Mouse (Mus musculus): ENCODE measurements around the gene Armcx4. TPM values are rescaled to one million over a fixed set of nuclear protein-coding genes. Genes with fewer than 3 reads are reported as not detected.

Armcx4 gene
- total RNA-seq, 2 experiments from 2014 or later = 37.7 to 39.5 TPM

GRCm38 (mm10) chrX:134737796-134738195 is 51.5 kb downstream of the Armcx4 start:
- DNase-seq (ENCODE audit: low spot score in 2 of 2) = no peak
- intact Hi-C loops (cut with DNase I) = no loop called here

- intact Hi-C loops (cut with DNase I) = no loop called here
- DNase-seq (ENCODE audit: low spot score in 2 of 2) = no peak
Observed at GRCm38 (mm10) chrX:134739160-134739559, 52.8 kb downstream of the Armcx4 start.

GRCm38 (mm10) chrX:134741862-134742261 is 55.5 kb downstream of the Armcx4 start:
- intact Hi-C loops (cut with DNase I) = no loop called here
- no peak for DNase-seq (ENCODE audit: low spot score in 2 of 2)

Other genes starting within 250 kb of the Armcx4 start
- under 1 TPM in 1 of 2 experiments, not detected in 1; 0.53 TPM for gene Taf7l, start 210.0 kb upstream of the Armcx4 start, total RNA-seq (2021)
- gene Timm8a1, start 144.7 kb upstream of the Armcx4 start, total RNA-seq (2021) = 10 to 100 TPM; 17.6 to 22.3 TPM
- gene Btk, start 102.9 kb upstream of the Armcx4 start, total RNA-seq (2021) = 1 to 10 TPM; 1.0 to 1.2 TPM
- gene Rpl36a, start 100.9 kb upstream of the Armcx4 start, total RNA-seq (2021) = 100 to 1,000 TPM; 115 to 132 TPM
- gene Gla, start 85.4 kb upstream of the Armcx4 start, total RNA-seq (2021) = 10 to 100 TPM; 10.4 to 10.5 TPM
- 100 to 1,000 TPM; 153 to 166 TPM for gene Hnrnph2, start 85.3 kb upstream of the Armcx4 start, total RNA-seq (2021)
- gene Armcx1, start 31.4 kb downstream of the Armcx4 start, total RNA-seq (2021) = 10 to 100 TPM; 60.0 to 68.0 TPM
- 1 to 10 TPM; 4.2 to 5.8 TPM for gene Armcx6, start 64.9 kb downstream of the Armcx4 start, total RNA-seq (2021)
- 10 to 100 TPM; 75.0 to 85.0 TPM for gene Armcx3, start 70.1 kb downstream of the Armcx4 start, total RNA-seq (2021)
- gene Armcx2, start 122.7 kb downstream of the Armcx4 start, total RNA-seq (2021) = 10 to 100 TPM; 81.7 to 82.8 TPM

All from left cerebral cortex, postnatal 25 days (tissue).